Mouse (Mus musculus) kidney, adult 2 months (tissue): ENCODE measurements around the gene Tmem127.

Experiments used
- CTCF ChIP-seq: fragments of 200-500 bp; conservative IDR thresholded peaks from 2 replicates; pipeline ENCODE4 v1.5.1; 2011; ENCODE audit warnings: low read depth, mild to moderate bottlenecking, control low read depth, low read length, moderate library complexity, mixed read lengths; ENCODE audit not compliant: insufficient read depth, insufficient read length
- POLR2A ChIP-seq: fragments of 200-500 bp; IDR thresholded peaks from one replicate; pipeline ENCODE4 v1.6.1; 2011; ENCODE audit warnings: low read depth, low read length, control low read depth

- no peak for TF ChIP-seq POLR2A
- TF ChIP-seq CTCF: no peak
Measured at GRCm38 (mm10) chr2:127225261-127225660, 22.4 kb upstream of the Tmem127 start.
